Mouse (Mus musculus): Measurements from ENCODE around the gene 4933424G06Rik. TPM values are rescaled to one million over a fixed set of nuclear protein-coding genes. Genes with fewer than 3 reads are reported as not detected.

Gene 4933424G06Rik
- polyA plus RNA-seq, 1 experiment from 2014 or later = 0.21 TPM

DNA sequence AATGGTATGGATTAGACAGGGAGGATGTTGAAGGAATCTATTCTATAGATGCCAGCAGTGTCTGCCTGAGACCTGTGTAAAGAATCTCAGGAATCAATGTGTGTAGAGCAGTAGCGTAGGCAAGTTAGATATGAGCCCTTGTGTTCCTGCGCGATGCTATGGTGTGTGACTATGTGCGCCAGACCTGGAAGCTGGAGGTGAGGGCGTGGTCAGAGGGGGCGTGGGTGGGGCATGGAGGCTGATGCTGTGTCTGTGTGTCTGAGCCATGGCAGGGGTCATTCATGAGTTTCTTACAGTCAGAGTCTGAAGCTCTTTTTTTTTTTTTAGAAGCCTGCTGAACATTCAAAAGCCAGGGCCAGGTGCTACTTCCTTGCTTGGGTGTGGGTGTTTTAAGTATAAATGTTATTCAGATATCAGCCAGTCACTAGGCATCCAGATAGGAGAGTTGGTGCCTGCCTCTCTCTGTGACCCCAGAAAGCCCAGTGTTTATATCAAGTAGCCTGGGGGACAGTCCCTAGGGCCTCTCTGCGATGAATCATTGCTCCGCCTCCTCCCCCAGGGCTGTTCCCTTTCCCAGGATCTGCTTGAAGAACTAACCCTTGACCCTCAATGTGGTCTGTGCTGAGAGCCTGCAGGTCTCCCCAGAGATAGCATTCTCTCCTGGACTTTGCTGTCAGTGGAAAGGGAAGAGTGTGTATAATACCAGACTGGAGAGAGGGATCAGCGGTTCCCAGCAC is 62.4 kb downstream of the 4933424G06Rik start:
- no peak for ATAC-seq (ENCODE audit: insufficient number of reproducible peaks, insufficient read depth, low FRiP score, low TSS enrichment, low read depth)
- no peak overlapping the region for H3K4me3 ChIP-seq (replicated peaks)
- no peaks in the 10 kb centered on the region for H3K36me3 ChIP-seq
- H3K4me2 ChIP-seq = no peak overlapping the region
- peaks cover 5% of the 10 kb centered on the region; the same call in 1 of the 2 replicates for H3K9me3 ChIP-seq
- no peaks in the 10 kb centered on the region for H3K4me1 ChIP-seq (replicated peaks)
- peaks cover 30% of the 10 kb centered on the region for H3K27me3 ChIP-seq
- 85% methylated on average over 9 of the region's 9 CpGs for WGBS
- H3K27ac ChIP-seq = no peak overlapping the region
- H3K9ac ChIP-seq (replicated peaks) = no peak overlapping the region

DNA sequence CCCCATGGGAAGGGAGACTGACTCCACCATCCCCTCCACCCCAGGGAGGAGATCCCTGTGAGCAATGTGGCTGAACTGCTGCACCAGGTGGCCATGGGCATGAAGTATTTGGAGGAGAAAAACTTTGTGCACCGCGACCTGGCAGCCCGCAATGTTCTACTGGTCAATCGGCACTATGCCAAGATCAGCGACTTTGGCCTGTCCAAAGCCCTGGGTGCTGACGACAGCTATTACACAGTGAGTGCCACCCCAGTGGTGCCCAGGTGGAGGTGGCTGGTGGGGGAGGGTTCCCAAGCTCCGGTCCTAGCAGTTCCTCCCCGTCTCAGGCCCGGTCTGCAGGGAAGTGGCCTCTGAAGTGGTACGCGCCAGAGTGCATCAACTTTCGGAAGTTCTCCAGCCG is 70.8 kb downstream of the 4933424G06Rik start:
- WGBS = 81% methylated on average over 13 of the region's 13 CpGs
- Histone ChIP-seq H3K27me3 (peaks cover 13% of the 10 kb centered on the region), H3K9ac (replicated peaks) (no peak overlapping the region), H3K4me2 (no peak overlapping the region), H3K9me3 (no peaks in the 10 kb centered on the region), H3K4me1 (replicated peaks) (0 out of 2 replicates have a peak, but pooled peaks cover 4% of the 10 kb centered on the region), H3K4me3 (replicated peaks) (no peak overlapping the region), H3K27ac (no peak overlapping the region), H3K36me3 (no peaks in the 10 kb centered on the region)
- no peak for ATAC-seq (ENCODE audit: insufficient number of reproducible peaks, insufficient read depth, low FRiP score, low TSS enrichment, low read depth)

GRCm38 (mm10) chr1:36782476-36782875 is 72.5 kb downstream of the 4933424G06Rik start:
- 0 out of 2 replicates have a peak, but pooled peaks cover 4% of the 10 kb centered on the region for H3K4me1 ChIP-seq (replicated peaks)
- no peaks in the 10 kb centered on the region for H3K36me3 ChIP-seq
- no peak overlapping the region for H3K4me2 ChIP-seq
- no peaks in the 10 kb centered on the region for H3K9me3 ChIP-seq
- H3K9ac ChIP-seq (replicated peaks) = no peak overlapping the region
- H3K4me3 ChIP-seq (replicated peaks) = no peak overlapping the region
- WGBS = 78% methylated on average over 11 of the region's 11 CpGs
- ATAC-seq (ENCODE audit: insufficient number of reproducible peaks, insufficient read depth, low FRiP score, low TSS enrichment, low read depth) = no peak
- H3K27ac ChIP-seq = no peak overlapping the region
- H3K27me3 ChIP-seq = peaks cover 17% of the 10 kb centered on the region

DNA sequence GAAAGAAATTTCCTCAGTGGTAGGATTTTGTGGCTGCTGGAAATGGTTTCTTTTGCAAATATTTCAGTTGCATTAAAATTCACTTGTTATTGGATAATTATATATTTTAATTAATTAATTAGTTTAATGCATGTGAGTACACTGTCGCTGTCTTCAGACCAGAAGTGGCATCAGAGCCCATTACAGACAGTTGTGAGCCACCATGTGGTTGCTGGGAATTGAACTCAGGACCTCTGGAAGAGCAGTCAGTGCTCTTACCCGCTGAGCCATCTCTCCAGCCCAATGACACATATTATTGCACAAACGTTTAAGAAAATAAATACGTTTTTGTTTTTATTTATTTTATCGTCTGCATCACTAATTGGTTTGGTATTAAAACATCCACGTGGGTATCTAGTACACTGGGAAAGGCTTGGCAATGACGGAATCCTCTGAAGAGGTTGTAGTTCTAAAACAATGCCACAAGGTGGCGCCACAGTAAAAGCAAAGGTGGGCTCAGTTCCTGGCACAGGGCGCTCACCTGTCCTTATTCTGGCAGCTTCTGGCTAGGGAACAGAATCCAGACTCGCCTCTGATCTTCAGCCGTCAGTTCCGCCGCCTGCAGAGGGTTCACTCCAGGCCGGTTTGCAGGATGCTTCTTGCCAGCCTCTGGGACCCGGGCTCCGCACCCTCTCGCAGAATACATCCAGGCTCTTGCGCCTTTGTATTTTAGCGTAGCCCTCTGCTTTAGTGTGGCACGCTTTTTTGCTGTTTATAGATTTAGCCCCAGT is 74.6 kb downstream of the 4933424G06Rik start:
- Histone ChIP-seq H3K4me3 (replicated peaks) (peak overlapping the region; percentile 41), H3K9me3 (no peaks in the 10 kb centered on the region), H3K4me2 (peak overlapping the region; percentile 80), H3K36me3 (no peaks in the 10 kb centered on the region), H3K4me1 (replicated peaks) (0 out of 2 replicates have a peak, but pooled peaks cover 4% of the 10 kb centered on the region), H3K27me3 (peaks cover 17% of the 10 kb centered on the region), H3K27ac (no peak overlapping the region), H3K9ac (replicated peaks) (0 out of 2 replicates have a peak overlapping the region, but pooled peaks have one; percentile 47)
- ATAC-seq (ENCODE audit: insufficient number of reproducible peaks, insufficient read depth, low FRiP score, low TSS enrichment, low read depth) = peak; percentile 73; the same call in 1 of the 2 replicates
- WGBS = 5% methylated on average over 20 of the region's 20 CpGs

- no peaks in the 10 kb centered on the region for H3K36me3 ChIP-seq
- peak overlapping the region; percentile 41 for H3K4me3 ChIP-seq (replicated peaks)
- peaks cover 17% of the 10 kb centered on the region for H3K27me3 ChIP-seq
- no peaks in the 10 kb centered on the region for H3K9me3 ChIP-seq
- H3K9ac ChIP-seq (replicated peaks) = peak overlapping the region; percentile 47
- H3K27ac ChIP-seq = no peak overlapping the region
- 0 out of 2 replicates have a peak, but pooled peaks cover 4% of the 10 kb centered on the region for H3K4me1 ChIP-seq (replicated peaks)
- peak overlapping the region; percentile 80 for H3K4me2 ChIP-seq
- ATAC-seq (ENCODE audit: insufficient number of reproducible peaks, insufficient read depth, low FRiP score, low TSS enrichment, low read depth) = 0 out of 2 replicates have a peak, but pooled peaks have one; percentile 23
- WGBS = 3% methylated on average over 16 of the region's 16 CpGs
These were observed 75.3 kb downstream of the 4933424G06Rik start for GRCm38 (mm10) chr1:36785238-36785641.

DNA sequence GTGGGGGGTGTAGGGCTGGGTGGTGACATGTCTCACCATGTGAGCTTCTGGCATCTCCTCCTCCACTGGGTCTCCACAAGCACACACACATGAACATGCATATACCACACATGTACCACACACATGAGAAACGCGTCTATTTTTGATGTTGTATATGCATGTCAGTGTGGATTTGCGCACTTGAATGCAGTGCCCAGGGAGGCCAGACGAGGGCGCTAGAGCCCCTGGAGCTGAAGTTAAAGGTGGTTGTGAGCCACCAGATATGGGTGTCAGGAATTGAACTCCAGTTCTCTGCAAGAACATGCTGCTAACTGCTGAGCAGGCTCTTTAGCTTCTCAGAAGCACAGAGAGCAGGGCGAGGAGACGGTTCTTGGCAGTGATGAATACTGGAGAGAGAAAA is 76.4 kb downstream of the 4933424G06Rik start:
- Histone ChIP-seq H3K4me2 (no peak overlapping the region), H3K36me3 (peaks cover 9% of the 10 kb centered on the region), H3K9ac (replicated peaks) (no peak overlapping the region), H3K4me3 (replicated peaks) (no peak overlapping the region), H3K27me3 (peaks cover 17% of the 10 kb centered on the region), H3K4me1 (replicated peaks) (0 out of 2 replicates have a peak, but pooled peaks cover 4% of the 10 kb centered on the region), H3K27ac (no peak overlapping the region), H3K9me3 (no peaks in the 10 kb centered on the region)
- ATAC-seq (ENCODE audit: insufficient number of reproducible peaks, insufficient read depth, low FRiP score, low TSS enrichment, low read depth) = no peak
- 92% methylated on average over 7 of the region's 7 CpGs for WGBS

DNA sequence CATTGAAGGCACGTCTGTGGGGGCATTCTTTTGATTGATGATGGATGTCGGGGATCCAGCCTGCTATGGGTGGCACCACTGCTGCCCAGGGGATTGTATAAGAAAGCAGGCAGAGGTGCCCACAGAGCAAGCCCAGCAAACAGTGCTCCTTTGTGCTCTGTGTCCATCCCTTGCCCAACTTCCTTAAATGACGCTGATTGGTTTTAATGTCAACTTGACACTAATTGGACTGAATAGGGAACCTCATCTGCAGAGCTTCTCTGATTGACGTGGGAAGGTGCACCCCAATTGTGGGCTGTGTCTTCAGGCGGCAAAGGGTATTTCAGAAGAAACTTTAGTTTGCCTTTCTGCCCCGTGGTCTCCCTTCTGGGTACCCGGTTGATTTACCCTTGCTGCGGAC is 79.5 kb downstream of the 4933424G06Rik start:
- H3K27ac ChIP-seq = no peak overlapping the region

DNA sequence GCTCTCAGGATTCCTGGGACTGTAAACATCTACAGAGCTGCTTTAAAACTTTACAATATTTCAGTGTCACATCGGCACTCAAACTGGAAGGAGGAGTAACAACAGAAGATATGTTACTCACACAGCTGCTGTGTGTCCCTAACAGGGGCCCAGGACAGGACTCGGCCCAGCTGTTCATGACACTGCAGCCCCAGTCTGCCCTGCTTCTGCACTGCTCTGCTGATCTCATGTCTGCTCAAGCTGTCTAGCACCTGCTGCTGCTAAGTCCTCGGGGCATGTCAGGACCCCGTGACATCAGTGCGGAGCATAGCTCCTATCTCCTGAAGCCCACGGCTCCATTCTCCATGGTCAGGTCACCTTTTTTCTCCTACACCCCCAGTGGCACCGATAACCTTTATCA is 86.8 kb downstream of the 4933424G06Rik start:
- Histone ChIP-seq H3K27me3 (no peaks in the 10 kb centered on the region), H3K27ac (no peak overlapping the region), H3K9ac (replicated peaks) (no peak overlapping the region), H3K4me1 (replicated peaks) (no peaks in the 10 kb centered on the region), H3K4me2 (no peak overlapping the region), H3K4me3 (replicated peaks) (no peak overlapping the region), H3K36me3 (peaks cover 95% of the 10 kb centered on the region), H3K9me3 (no peaks in the 10 kb centered on the region)
- WGBS = 87% methylated on average over 7 of the region's 7 CpGs
- 0 out of 2 replicates have a peak, but pooled peaks have one; percentile 65 for ATAC-seq (ENCODE audit: insufficient number of reproducible peaks, insufficient read depth, low FRiP score, low TSS enrichment, low read depth)

More for the DNA sequence above, 79.5 kb downstream of the 4933424G06Rik start:
- no peak overlapping the region for H3K9ac ChIP-seq (replicated peaks)
- WGBS = 81% methylated on average over 8 of the region's 8 CpGs
- H3K9me3 ChIP-seq = no peaks in the 10 kb centered on the region
- H3K4me2 ChIP-seq = no peak overlapping the region
- no peak for ATAC-seq (ENCODE audit: insufficient number of reproducible peaks, insufficient read depth, low FRiP score, low TSS enrichment, low read depth)
- H3K4me3 ChIP-seq (replicated peaks) = no peak overlapping the region
- peaks cover 13% of the 10 kb centered on the region for H3K27me3 ChIP-seq
- H3K4me1 ChIP-seq (replicated peaks) = 0 out of 2 replicates have a peak, but pooled peaks cover 4% of the 10 kb centered on the region
- H3K36me3 ChIP-seq = peaks cover 38% of the 10 kb centered on the region

DNA sequence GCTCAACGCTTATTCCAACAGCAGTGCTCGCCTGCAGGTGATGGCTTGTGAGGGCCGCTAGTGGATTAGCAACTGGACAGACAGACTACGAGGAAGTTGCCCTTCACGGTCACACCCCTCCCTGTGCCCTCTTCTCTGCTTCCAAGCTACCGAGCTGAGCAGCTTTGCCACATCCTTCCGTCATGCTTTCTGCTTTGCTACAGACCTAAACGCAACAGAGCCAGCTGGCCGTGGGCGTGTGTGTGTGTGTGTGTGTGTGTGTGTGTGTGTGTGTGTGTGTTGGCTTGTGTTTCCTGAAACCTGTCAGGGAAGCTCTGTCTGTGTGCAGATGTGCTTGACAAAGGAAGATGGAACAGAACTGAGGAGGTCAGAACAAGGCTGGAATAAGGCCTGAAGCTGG is 87.5 kb downstream of the 4933424G06Rik start:
- no peak overlapping the region for H3K27ac ChIP-seq
- H3K9ac ChIP-seq (replicated peaks) = no peak overlapping the region
- WGBS = 88% methylated on average over 10 of the region's 10 CpGs
- no peaks in the 10 kb centered on the region for H3K9me3 ChIP-seq
- H3K4me1 ChIP-seq (replicated peaks) = no peaks in the 10 kb centered on the region
- H3K36me3 ChIP-seq = peaks cover 95% of the 10 kb centered on the region
- ATAC-seq (ENCODE audit: insufficient number of reproducible peaks, insufficient read depth, low FRiP score, low TSS enrichment, low read depth) = no peak
- H3K4me3 ChIP-seq (replicated peaks) = no peak overlapping the region
- H3K4me2 ChIP-seq = no peak overlapping the region
- H3K27me3 ChIP-seq = no peaks in the 10 kb centered on the region

GRCm38 (mm10) chr1:36800379-36801011 is 90.5 kb downstream of the 4933424G06Rik start:
- ATAC-seq (ENCODE audit: insufficient number of reproducible peaks, insufficient read depth, low FRiP score, low TSS enrichment, low read depth) = no peak
- H3K9me3 ChIP-seq = no peaks in the 10 kb centered on the region
- H3K4me2 ChIP-seq = no peak overlapping the region
- no peaks in the 10 kb centered on the region for H3K4me1 ChIP-seq (replicated peaks)
- no peak overlapping the region for H3K27ac ChIP-seq
- H3K27me3 ChIP-seq = no peaks in the 10 kb centered on the region
- H3K4me3 ChIP-seq (replicated peaks) = no peak overlapping the region
- WGBS = 70% methylated on average over 3 of the region's 3 CpGs
- H3K36me3 ChIP-seq = peaks cover 91% of the 10 kb centered on the region
- H3K9ac ChIP-seq (replicated peaks) = no peak overlapping the region

DNA sequence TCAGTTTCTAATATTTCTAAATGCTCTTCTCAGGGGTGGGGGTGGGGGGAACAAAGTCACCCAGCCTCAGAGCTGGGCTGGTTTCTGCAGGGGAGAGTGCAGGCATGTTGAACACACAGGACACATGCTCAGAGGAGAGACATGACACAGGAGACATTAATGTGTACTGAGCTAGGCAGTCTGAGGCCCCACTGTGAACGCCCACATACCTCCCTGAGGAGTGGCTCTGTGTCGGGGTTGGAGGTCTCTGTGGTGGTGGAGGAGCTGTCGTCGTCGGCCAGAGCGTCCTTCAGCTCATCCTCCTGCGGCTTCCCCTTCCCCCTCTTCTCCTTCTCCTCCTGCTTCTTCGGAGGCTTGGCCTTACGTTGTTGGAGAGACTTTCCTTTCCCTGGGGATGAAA is 94.3 kb downstream of the 4933424G06Rik start:
- WGBS = 84% methylated on average over 9 of the region's 9 CpGs
- no peak for ATAC-seq (ENCODE audit: insufficient number of reproducible peaks, insufficient read depth, low FRiP score, low TSS enrichment, low read depth)
- H3K4me1 ChIP-seq (replicated peaks) = no peaks in the 10 kb centered on the region
- H3K9me3 ChIP-seq = no peaks in the 10 kb centered on the region
- H3K4me2 ChIP-seq = no peak overlapping the region
- no peak overlapping the region for H3K27ac ChIP-seq
- H3K9ac ChIP-seq (replicated peaks) = no peak overlapping the region
- H3K4me3 ChIP-seq (replicated peaks) = no peak overlapping the region
- H3K36me3 ChIP-seq = peaks cover 89% of the 10 kb centered on the region
- H3K27me3 ChIP-seq = no peaks in the 10 kb centered on the region

Measured in limb, embryonic 12.5 days (tissue).